Mouse (Mus musculus) midbrain, postnatal 0 days (tissue): ENCODE results near the gene Setd2. TPM values are rescaled to one million over a fixed set of nuclear protein-coding genes. Genes with fewer than 3 reads are reported as not detected.

ENCODE experiments used
- ATAC-seq: fragments of 200-750 bp; cut with Nextera tagmentation; 2 replicates; pipeline ENCODE4 v1.8.0; 2017; ENCODE audit warnings: moderate number of reproducible peaks, mild to moderate bottlenecking, moderate TSS enrichment, moderate library complexity; ENCODE audit not compliant: low FRiP score
- DNase-seq: peaks from one replicate; pipeline ENCODE4 v3.0.0-alpha.2; 2015; ENCODE audit warnings: low spot score
- H3K27ac ChIP-seq: fragments of 300-500 bp; sonication (generic); 2 replicates; pipeline ENCODE4 v1.5.1; 2014; ENCODE audit warnings: low read depth, mild to moderate bottlenecking, low read length, mixed read lengths
- H3K27me3 ChIP-seq: fragments of 300-500 bp; sonication (generic); 2 replicates; pipeline ENCODE4 v1.6.1; 2014; ENCODE audit warnings: low read length, control low read depth, mixed read lengths; ENCODE audit not compliant: insufficient read depth
- H3K36me3 ChIP-seq: fragments of 300-500 bp; sonication (generic); 2 replicates; pipeline ENCODE4 v1.6.1; 2014; ENCODE audit warnings: low read length, control low read depth, mixed read lengths; ENCODE audit not compliant: insufficient read depth
- H3K4me1 ChIP-seq: fragments of 300-500 bp; sonication (generic); 2 replicates; pipeline ENCODE4 v1.6.1; 2014; ENCODE audit warnings: mild to moderate bottlenecking, control low read depth, antibody characterized with exemption, low read length, mixed read lengths; ENCODE audit not compliant: insufficient read depth
- H3K4me2 ChIP-seq: fragments of 300-500 bp; sonication (generic); 2 replicates; pipeline ENCODE4 v1.6.1; 2014; ENCODE audit warnings: low read depth, mild to moderate bottlenecking, low read length, mixed read lengths; ENCODE audit not compliant: poor library complexity, severe bottlenecking
- H3K4me3 ChIP-seq: fragments of 300-500 bp; sonication (generic); 2 replicates; pipeline ENCODE4 v1.5.1; 2014; ENCODE audit warnings: low read depth, mild to moderate bottlenecking, low read length, moderate library complexity
- H3K9ac ChIP-seq: fragments of 300-500 bp; sonication (generic); replicated peaks from 2 replicates; pipeline ENCODE4 v1.6.1; 2014; ENCODE audit warnings: mild to moderate bottlenecking, low read length, moderate library complexity, mixed read lengths; ENCODE audit not compliant: poor library complexity, severe bottlenecking
- H3K9me3 ChIP-seq: fragments of 300-500 bp; sonication (generic); 2 replicates; pipeline ENCODE4 v1.6.1; 2016; ENCODE audit warnings: low read length, control low read depth
- CTCF ChIP-seq: IDR thresholded peaks from 2 replicates; pipeline ENCODE4 v1.5.1; 2016; ENCODE audit warnings: antibody characterized with exemption, mild to moderate bottlenecking
- WGBS: fragments of 180-500 bp; shearing (Covaris S2); extraction: QIAGEN DNeasy Blood & Tissue Kit; methylation state at CpG from one replicate; pipeline ENCODE4 v1.1.7; 2014; 5-methylcytosine and 5-hydroxymethylcytosine counted together
- polyA plus RNA-seq: library from polyadenylated mRNA; unstranded; fragments of >200 nt; fragmentation: Nextera tagmentation; extraction: Ambion mirVana; gene quantifications from 2 replicates; pipeline ENCODE4 v1.2.1, GENCODE M21; 2015
- total RNA-seq: library from RNA; depleted of rRNA; stranded (reverse); fragments of >200 nt; gene quantifications from 2 replicates; pipeline ENCODE4 v1.2.3, GENCODE M21; 2014

The Setd2 gene
- total and polyA plus RNA-seq, 2 experiments from 2014 or later = 24.9 to 69.3 TPM

DNA sequence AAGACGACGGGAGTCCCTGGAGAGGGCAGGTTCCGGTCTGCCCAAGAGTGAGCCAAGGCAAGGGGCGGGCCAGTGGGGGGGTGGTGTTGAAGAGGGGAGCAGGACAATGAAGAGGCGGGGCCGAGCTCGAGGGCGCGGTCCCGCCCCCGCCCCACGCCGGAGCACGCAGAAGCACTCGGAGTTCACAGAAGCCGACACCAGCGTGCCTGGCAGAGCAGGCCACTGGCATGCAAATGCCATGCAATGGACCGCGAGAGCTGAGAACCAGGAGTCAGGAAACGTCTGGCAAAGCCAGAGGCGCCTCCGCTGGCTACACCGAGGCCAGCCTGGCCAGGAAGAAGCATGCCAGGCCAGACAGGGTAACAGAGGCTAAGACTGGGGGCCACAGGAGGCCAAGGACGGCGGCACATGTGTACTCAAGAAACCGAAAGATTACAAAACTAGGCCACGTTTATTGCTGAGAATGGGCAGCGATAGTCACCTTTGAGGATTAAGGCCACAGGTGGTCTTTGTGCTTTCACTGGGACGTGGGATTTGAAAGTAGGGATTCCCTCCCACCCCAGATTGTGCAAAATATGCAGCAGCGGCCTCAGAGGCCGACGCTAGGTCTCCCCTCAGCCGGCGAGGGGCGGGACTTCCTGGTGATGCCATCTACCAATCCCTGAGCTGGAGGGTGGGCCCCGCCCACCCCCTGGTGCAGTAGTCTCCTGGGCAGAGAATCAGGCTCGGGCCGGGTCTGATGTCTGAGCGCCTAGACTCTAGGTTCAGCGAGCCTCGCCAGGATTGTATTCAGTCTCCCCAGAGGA is 92.2 kb downstream of the Setd2 start, which contains the start of gene Nradd:
Gene Nradd, minus strand, starts transcription at position 92 of the 806 bp plus-strand sequence.
- no peaks in the 10 kb centered on the region for H3K9me3 ChIP-seq
- H3K4me1 ChIP-seq = peaks cover 5% of the 10 kb centered on the region
- H3K27me3 ChIP-seq = no peaks in the 10 kb centered on the region
- no peak for TF ChIP-seq CTCF
- H3K4me3 ChIP-seq = peak within 1 kb of the TSS; percentile 38
- peak within 1 kb of the TSS; percentile 50 for H3K9ac ChIP-seq
- ATAC-seq = peak; percentile 93
- peak within 1 kb of the TSS; percentile 74 for H3K27ac ChIP-seq
- H3K36me3 ChIP-seq = peaks cover 38% of the 10 kb centered on the region
- DNase-seq = peak; percentile 94
- WGBS = under 1% methylated on average over 41 of the region's 41 CpGs
- H3K4me2 ChIP-seq = peak within 1 kb of the TSS; percentile 67

DNA sequence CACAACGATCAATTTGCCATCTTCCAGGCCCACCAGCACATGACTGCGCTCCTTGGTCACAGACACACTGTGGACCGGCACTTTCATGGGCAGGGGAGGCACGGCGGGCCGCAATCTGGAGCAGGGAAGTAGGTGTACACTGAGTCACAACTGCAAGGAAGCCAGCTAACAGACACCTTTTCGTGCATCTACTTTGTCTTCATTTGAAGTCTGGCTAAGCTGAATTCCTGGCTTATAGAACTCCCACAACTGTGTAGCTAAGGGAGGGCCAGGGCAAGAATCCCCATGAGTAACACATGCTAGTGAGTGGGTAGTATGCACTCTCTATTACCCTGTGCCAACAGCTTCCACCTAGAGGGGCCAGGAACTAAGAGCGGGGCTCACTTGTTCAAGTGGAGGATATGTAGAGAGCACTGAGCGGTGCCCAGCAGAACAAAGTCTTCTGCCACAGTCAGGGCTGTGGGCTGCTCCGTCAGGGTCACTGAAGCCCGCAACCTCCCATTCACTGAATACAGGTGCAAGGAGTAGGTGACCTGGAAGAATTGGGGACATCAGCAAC is 93.0 kb downstream of the Setd2 start:
- peak overlapping the region; percentile 38 for H3K4me3 ChIP-seq
- DNase-seq (no peak), ATAC-seq (no peak)
- no peaks in the 10 kb centered on the region for H3K9me3 ChIP-seq
- peaks cover 5% of the 10 kb centered on the region for H3K4me1 ChIP-seq
- H3K27me3 ChIP-seq = no peaks in the 10 kb centered on the region
- peak overlapping the region; percentile 74 for H3K27ac ChIP-seq
- WGBS = 68% methylated on average over 11 of the region's 11 CpGs
- no peak for TF ChIP-seq CTCF
- H3K9ac ChIP-seq = peak overlapping the region; percentile 50
- H3K4me2 ChIP-seq = peak overlapping the region; percentile 67
- H3K36me3 ChIP-seq = peaks cover 36% of the 10 kb centered on the region

DNA sequence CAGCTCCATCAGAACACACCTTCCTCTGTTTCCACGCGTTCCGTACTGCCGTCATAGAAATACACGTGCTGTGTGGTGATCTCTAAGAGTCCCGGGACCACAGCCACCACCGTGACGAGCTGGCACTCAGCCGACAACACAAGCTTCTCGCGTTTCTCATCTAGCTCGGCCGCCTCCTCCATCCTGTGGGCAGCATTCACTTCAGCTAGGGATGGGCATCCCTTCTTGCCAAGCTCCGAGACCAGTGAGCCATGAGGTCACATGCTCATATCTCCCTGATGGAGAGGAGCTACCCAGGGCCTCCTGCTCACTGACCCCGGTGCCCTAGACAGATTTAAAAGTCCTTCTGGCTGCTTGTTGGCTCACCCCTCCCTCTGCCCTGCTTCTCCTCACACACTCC is 97.8 kb downstream of the Setd2 start:
- Histone ChIP-seq H3K27ac (no peak overlapping the region), H3K9ac (no peak overlapping the region), H3K9me3 (no peaks in the 10 kb centered on the region), H3K36me3 (peaks cover 33% of the 10 kb centered on the region), H3K4me3 (no peak overlapping the region), H3K4me2 (no peak overlapping the region), H3K4me1 (peaks cover 2% of the 10 kb centered on the region), H3K27me3 (no peaks in the 10 kb centered on the region)
- TF ChIP-seq CTCF = no peak
- DNase-seq (no peak), ATAC-seq (no peak)
- WGBS = 94% methylated on average over 15 of the region's 15 CpGs

DNA sequence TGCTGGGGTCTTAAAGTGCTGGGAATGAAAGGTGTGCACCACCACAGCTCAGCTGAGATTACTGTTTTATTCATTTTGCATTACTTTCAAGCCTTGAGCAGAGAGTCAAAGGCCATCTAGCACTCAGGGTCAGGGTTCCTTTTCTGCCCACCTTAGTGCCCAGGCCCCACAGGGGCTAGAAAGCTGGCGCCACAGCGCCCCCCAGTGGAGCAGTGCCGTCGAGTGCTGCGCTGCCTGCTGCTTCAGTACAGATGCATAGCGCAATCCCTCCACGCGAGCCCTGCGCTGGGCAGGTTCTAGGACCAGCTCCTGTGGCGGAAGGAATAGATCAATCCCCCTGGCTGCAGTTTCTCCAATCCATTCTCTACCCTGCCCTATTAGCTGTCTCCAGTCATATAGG is 98.8 kb downstream of the Setd2 start:
- H3K4me1 ChIP-seq = no peaks in the 10 kb centered on the region
- no peaks in the 10 kb centered on the region for H3K9me3 ChIP-seq
- no peak overlapping the region for H3K27ac ChIP-seq
- peak; percentile 76 for TF ChIP-seq CTCF
- no peak overlapping the region for H3K9ac ChIP-seq
- peak overlapping the region; percentile 28 for H3K4me2 ChIP-seq
- peak overlapping the region; percentile 2; the same call in 1 of the 2 replicates for H3K4me3 ChIP-seq
- peak; percentile 81 for DNase-seq
- H3K27me3 ChIP-seq = no peaks in the 10 kb centered on the region
- H3K36me3 ChIP-seq = peaks cover 34% of the 10 kb centered on the region
- 26% methylated on average over 10 of the region's 10 CpGs for WGBS
- ATAC-seq = no peak; the same call in 1 of the 2 replicates

DNA sequence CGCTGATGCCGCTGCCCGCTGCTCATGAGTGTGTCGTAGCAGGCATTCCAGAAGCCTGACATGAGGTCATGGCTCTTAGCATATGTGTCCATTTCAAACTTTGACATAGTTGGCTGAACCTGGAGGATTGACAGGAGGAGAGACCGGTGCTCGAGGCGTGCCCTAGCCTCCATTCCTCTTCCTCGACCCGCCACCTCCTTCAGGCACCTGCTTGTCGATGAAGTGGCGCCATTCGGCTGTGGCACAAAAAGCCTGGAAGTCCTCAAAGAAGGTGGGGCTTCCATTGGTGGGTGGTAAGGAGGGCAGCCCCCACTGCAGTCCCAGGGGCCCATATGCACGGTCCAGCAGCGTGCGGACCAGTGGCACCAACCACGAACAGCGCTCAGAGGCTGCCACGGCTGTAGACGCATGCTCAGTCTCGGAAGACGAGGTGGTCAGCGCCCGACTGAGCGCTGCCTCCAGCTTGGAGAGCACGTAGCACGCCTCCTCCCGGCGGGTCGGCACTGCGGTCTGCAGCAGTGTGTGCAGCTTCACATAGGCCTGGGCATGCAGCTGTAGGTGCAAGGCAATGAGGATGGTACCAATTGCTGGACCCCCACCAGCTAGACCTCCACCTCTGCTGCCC is 99.4 kb downstream of the Setd2 start:
- peak overlapping the region; percentile 2; the same call in 1 of the 2 replicates for H3K4me3 ChIP-seq
- peak; percentile 41 for TF ChIP-seq CTCF
- peak overlapping the region; percentile 28 for H3K4me2 ChIP-seq
- 0 out of 2 replicates have a peak, but pooled peaks have one; percentile 27 for ATAC-seq
- no peaks in the 10 kb centered on the region for H3K27me3 ChIP-seq
- H3K9me3 ChIP-seq = no peaks in the 10 kb centered on the region
- H3K4me1 ChIP-seq = no peaks in the 10 kb centered on the region
- DNase-seq = peak; percentile 35
- 27% methylated on average over 30 of the region's 30 CpGs for WGBS
- H3K36me3 ChIP-seq = peaks cover 34% of the 10 kb centered on the region
- no peak overlapping the region for H3K9ac ChIP-seq
- no peak overlapping the region for H3K27ac ChIP-seq

DNA sequence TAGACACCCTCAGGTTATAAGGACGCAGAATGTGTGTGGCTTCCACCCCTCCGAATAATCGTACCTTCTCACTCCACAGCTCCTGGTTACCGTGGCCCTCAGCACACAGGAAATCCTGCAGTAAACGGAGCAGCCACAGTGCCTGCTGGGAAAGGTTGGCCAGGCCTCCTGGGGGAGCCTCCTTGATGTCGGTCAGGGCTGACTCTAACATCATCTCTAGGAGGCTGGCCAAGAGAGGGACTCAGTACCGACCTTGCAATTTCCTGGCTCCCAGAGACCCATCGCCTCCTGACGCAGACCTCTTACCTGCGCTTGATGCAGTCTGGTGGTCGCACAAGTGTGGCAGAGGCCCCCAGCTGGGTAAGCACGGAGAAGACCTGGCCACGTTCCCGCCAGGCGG is 100.3 kb downstream of the Setd2 start:
- Histone ChIP-seq H3K9ac (no peak overlapping the region), H3K36me3 (peaks cover 30% of the 10 kb centered on the region), H3K27me3 (no peaks in the 10 kb centered on the region), H3K4me3 (no peak overlapping the region), H3K9me3 (no peaks in the 10 kb centered on the region), H3K4me1 (no peaks in the 10 kb centered on the region), H3K4me2 (no peak overlapping the region), H3K27ac (no peak overlapping the region)
- TF ChIP-seq CTCF = no peak
- DNase-seq (no peak), ATAC-seq (no peak)
- WGBS = 86% methylated on average over 15 of the region's 15 CpGs
